Mouse (Mus musculus) ovary, postnatal 14 days (tissue): Measurements from ENCODE around the gene Ocel1.

Source experiments
- DNase-seq: peaks from one replicate; pipeline ENCODE4 v3.0.0; 2022; ENCODE audit warnings: low spot score

Gene Ocel1

DNA sequence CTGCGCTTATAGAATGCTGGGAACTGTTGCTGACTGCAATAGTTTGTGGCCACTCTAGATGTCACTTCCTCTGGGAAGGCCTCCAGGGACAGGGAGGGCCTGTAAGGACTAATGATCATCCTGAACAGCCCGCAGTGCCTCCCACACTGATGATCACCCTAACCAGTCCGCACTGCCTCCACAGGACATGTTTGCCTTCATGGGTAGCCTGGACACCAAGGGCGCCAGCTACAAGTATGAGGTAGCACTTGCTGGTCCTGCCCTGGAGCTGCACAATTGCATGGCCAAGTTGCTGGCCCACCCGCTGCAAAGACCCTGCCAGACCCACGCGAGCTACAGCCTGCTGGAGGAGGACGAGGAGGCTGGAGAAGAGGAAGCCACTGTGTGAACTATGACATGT, 32.9 kb downstream of the Ocel1 start:
- DNase-seq = no peak

GRCm38 (mm10) chr8:71404951-71405351, 33.9 kb downstream of the Ocel1 start:
- no peak for DNase-seq

- peak; percentile 99 for DNase-seq
These were observed 34.5 kb downstream of the Ocel1 start, which contains the start of gene Ankle1 for GRCm38 (mm10) chr8:71405401-71406098. Gene Ankle1, plus strand, starts transcription at chr8:71406010.

DNA sequence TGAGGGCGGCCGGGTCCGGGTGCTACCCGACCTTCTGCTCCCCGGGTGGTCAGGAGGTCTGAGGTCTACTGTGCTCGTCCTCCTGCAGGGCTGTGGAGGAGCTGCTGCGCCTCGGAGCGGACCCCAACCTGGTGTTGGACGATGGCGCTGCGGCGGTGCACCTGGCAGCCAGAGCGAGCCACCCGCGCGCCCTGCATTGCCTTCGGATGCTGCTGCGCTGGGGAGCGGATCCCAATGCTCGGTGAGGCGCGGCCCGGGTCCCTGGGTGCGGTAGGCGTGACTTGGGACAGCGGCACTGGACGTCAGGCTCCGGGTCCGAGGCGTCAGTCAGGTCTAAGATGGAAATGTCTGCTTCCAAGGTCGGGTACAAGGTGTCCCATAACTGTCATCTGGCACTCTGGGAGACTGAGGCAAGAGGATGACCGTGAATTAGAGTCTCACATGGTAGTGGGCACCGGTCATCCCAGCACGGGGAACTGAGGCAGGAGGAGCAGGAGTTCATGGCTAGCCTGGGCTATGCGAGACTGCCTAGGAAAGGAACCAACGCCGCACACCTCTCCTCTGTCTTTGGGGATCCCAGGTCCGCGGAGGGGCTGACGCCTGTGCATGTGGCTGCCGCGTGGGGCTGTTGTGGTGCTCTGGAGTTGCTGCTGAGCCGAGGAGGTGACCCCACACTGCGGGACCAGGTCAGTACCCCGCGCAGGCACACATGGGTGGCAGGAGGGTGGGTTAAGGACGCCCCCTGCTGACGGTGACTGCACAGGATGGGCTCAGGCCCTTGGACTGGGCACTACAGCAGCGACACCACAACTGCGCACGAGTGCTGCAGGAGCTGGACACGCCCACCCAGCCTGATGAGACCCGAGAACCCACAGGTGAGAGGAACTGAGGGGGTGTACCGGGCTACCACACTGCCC, 35.3 kb downstream of the Ocel1 start:
- DNase-seq = peak; percentile 51

DNA sequence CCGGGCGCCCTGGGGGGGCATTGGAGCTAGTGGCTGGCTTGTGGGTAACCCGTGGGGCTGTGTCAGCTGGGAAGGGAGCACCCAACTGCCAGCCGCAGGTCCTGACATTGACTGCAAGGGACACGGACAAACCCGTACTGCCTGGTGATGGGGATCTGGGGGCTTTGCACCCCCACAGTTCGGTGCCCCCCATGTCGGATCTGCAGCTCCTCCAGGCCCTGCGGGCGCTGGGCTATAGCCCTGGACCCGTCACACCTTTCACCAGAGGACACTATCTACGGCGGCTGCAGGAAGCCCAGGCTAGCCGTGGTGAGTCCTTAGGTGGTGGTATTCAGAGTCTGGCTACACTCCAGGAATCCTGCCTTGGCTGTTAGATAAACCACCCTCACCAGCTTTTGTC, 36.3 kb downstream of the Ocel1 start:
- DNase-seq = no peak

DNA sequence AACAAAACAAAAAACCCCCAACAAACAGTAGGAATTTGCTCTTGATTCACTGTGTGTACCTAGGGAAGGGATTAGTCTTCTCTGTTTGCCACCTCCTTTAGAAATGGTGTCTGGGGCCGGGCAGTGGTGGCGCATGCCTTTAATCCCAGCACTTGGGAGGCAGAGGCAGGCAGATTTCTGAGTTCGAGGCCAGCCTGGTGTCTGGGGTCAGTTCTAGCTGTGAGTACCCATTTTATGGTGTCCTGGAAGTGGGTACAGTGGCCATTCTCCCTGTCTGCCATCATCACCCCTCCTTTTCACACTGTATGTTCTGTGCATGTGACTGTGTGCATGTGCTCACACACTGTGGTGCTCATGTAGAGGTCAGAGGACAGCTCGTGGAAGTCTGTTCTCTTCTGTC, 37.1 kb downstream of the Ocel1 start:
- no peak for DNase-seq

DNA sequence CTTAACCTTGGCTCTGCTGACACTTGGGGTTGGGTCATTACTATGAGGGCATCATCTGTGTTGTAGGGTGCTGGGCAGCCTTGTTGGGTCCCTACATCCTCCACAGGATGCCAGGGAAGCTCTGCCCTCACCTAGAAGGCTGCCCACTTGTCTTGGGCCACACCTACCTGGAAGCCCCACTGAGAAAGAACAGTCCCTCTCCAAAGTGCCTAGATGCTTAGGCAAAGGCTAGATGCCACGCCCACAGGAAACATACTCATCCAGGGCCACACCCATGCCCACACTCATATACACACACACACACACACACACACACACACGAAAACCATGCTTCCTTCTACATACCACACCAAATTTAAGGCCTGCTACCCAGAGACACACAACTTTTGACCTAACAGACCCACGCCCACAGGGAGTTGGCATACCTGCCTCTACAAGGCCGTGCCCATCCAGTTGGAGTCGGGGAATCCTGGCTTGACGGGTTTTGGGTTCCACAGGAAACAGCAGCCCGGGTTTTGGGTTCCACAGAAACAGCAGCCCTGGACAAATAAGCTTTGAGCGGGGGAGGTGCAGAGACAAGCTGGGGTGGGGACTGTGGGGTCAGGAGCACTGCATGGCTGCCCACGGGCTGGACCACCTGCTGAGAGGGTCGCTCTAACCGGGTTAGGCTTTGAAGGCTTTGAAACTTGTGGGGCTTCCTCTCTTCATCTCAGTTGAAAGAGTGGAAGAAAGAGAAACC, 40.6 kb downstream of the Ocel1 start:
- DNase-seq = no peak

DNA sequence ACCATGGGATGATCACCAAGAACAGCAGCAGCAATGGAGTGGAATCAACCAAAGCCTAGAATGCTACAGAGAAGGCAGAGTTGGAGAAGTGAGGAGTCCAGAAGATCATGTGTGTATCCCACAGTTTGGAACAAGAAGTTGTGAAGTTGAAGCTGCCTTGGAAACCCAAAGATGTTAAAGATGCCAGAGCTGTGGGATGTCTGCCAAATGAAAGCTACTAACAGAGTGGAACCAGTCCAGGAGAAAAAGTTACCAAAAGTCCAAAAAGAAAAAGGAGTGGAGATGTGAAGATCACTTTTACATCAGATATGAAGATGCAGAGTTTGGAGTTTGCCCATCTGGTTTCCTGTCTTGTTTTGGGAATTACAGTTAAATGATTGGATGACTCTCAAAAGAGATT, 51.0 kb downstream of the Ocel1 start:
- DNase-seq = no peak
